Mouse (Mus musculus) left cerebral cortex, postnatal 10 days (tissue): Measurements from ENCODE around the gene Rnf7. TPM values are rescaled to one million over a fixed set of nuclear protein-coding genes. Genes with fewer than 3 reads are reported as not detected.
A peak's percentile ranks its signal among the peaks of the same experiment; 100 is the strongest.

Source experiments
- DNase-seq, 2 experiments: peaks; one replicate each; pipeline ENCODE4 v3.0.0; 2021 to 2022; ENCODE audit warnings: low spot score in 2 of 2, mixed read lengths in 1 of 2; ENCODE audit errors: extremely low spot score in 1 of 2
- intact Hi-C: fragments of 180-260 bp; cut with DNase I; formaldehyde crosslinking; loops from one replicate; pipeline ENCODE4 v1.15.1; 2025
- total RNA-seq, 2 experiments: library from RNA; stranded (reverse); gene quantifications; 2 replicates each; pipeline ENCODE4 v1.2.3; 2021

Rnf7 gene
- total RNA-seq, 2 experiments from 2014 or later = 52.9 to 53.1 TPM

GRCm38 (mm10) chr9:96428336-96429046, 50.0 kb downstream of the Rnf7 start:
- DNase-seq = peak in 1 of 2 experiments; percentile 68
- intact Hi-C loops = no loop called here

GRCm38 (mm10) chr9:96424027-96424426, 54.4 kb downstream of the Rnf7 start:
- intact Hi-C loops = no loop called here
- DNase-seq = no peak

Other genes starting within 250 kb of the Rnf7 start
- 10 to 100 TPM; 90.9 to 96.4 TPM for gene Atp1b3, start 114.2 kb downstream of the Rnf7 start, total RNA-seq
- gene Gm28729, start 46.6 kb upstream of the Rnf7 start, total RNA-seq = not detected
- gene Rasa2, start 152.9 kb upstream of the Rnf7 start, total RNA-seq = 10 to 100 TPM; 26.4 to 29.1 TPM